Mouse (Mus musculus): ENCODE results near the gene Ccnj. TPM values are rescaled to one million over a fixed set of nuclear protein-coding genes. Genes with fewer than 3 reads are reported as not detected.
A peak's percentile ranks its signal among the peaks of the same experiment; 100 is the strongest.

Gene Ccnj
- total RNA-seq (2021): 10 to 100 TPM; 14.0 to 14.7 TPM

DNA sequence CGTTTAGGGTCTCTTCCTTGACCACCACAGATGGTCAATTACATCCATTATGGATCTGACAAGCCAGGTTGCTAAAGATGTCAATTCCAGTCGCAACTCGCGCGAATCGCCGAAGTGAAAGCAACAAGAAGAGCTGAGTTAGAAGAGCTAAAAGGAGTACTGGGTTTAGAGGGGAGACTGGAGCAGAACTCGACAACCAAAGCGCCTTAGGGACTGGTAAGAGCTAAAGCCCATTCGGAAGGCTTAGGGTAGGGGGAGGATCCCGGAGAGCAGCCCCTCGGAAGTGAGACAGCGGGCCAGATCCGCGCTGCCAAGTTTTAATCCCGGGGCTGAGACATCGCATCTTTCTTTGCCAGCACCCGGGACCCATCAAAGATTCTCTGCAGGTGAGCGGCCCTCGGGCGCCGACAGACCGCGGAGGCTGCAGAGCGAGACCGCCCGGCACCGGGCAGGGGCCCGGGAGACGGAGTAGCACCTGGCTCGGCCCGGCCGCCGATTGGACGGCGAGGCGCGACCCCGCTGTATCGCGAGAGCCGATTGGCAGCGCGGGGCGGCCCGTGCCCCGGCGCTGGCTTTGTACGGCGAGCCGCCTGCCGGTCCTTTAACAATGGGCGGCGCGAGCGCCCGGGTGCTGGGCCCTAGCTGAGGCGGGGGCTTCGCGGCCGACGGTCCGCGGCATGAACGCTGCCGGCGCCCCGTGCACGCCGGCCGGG lies at the start of gene Ccnj:
Gene Ccnj (plus strand): TSS at position 577 of the 713 bp plus-strand sequence.
- peak; percentile 91 for DNase-seq
- intact Hi-C loops (cut with DNase I): no loop called here

DNA sequence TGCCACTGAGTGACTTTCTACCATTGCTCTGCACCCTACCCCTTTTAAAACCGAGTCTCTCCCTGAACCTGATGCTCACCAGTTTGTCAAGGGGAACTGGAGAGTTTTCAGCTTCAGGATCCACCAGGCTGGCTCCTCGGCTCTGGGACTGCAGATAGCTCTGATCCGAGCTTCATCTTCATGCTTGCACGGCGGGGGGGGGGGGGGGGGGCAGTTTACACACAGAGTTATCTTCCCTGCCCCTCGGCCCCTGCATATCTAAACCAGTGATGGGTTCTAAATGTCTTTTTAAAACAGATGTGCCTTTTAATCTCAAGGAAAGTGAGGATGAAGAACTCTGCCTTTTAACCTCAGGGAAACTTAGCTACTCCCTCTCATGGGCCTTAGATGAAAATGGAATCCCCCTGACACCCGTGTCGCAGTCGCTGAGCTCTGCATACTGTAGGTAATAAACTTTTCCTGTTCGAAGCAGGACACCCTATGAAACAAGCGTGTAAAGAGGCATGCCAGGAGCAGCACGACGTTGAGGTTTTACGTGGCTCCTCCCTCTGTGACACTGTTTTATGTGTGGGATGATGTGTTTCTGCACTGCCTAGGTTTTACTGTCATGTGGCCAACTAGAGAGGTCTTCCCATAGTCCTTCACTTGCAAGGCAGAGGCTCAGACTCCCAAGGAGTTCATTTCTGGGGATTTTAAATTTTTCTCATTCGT lies 42.9 kb upstream of the Ccnj start:
- intact Hi-C loops (cut with DNase I): no loop called here
- no peak for DNase-seq

DNA sequence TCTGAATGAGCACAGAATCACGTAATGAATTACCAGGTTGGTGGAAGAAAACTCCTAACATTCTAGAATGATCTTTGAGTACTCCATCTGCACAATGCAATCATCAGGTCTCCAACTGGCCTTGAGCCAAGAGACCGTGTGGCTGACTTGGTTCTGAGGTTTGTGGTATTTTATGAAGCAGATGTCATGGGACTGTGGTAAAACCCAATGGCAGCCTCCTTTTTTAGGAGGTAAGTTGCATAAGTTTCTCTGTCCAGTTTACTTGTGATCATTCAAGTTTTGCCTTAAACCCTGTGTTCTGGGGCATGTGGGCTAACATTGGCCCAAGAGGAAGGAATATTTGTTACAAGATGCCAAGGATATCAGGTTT lies 42.4 kb upstream of the Ccnj start:
- peak; percentile 24 for DNase-seq

DNA sequence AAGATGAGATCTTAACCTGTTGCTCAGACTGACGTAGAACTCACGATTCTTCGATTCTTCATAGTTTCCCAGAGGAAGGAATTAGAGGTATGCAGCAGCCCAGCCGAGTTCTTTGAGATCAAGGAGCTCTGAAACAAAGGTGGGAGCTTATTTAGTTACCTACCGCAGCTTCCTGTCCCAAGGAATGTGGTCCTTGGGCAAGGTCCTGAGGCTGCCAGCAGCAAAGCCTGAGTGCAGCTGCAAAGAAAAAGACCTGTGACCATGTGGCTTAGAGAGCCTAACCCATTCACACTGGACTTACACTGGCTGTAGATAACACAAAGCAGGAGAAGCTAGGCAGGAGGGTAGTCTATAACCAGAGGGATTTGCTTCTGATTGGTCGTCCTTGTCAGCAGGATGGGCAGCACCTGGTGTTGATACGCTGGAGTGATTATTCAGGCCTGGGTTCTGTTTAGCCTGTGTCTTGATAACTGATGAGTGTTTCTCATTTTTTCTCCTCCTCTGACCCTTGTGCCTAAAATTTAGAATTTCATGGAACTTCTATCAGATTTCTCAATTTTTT lies 25.8 kb upstream of the Ccnj start:
- intact Hi-C loops (cut with DNase I): no loop called here
- DNase-seq: no peak

More for the DNA sequence above, 42.4 kb upstream of the Ccnj start:
- intact Hi-C loops (cut with DNase I): no loop called here

DNA sequence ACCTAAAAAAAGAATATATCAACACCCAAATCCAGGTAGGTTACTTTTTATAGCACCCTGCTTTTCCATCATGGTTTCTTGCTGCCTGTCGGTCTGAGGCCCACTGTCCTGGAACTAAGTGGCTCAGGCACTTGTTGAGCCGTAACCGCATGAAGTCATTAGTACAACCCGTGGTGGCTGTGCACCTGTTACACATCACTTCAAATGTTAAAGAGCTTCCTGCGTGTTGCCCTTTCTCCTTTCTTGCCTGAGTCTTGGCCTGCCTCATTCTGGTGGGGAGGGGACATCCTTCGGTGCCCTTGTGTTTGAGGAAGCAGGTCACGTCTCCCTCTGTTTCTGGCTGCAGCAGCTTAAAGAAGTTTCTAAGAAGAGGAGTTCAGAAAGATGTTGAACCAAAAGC lies 21.2 kb upstream of the Ccnj start:
- intact Hi-C loops (cut with DNase I): no loop called here

DNA sequence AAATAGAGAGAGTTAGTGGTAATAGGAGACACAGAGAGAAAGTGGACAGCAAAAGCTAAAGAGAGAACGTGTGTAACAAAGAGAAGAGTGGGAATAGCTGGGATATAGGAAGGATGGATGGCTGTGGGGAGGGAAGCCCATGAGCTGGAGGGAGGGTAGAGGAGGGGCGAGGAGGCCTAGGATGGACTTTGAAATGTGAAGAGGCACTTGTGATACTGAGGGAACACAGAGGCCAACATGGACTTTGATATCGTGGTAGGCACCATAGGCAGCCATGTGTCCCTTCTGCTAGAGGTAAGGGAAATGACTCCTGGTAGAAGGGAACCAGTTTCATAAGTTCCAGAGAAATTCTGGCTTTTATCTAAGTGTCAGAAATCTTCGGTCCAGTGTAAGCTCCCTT lies 19.2 kb upstream of the Ccnj start:
- intact Hi-C loops (cut with DNase I): no loop called here

More for the DNA sequence above, 21.2 kb upstream of the Ccnj start:
- no peak for DNase-seq

DNA sequence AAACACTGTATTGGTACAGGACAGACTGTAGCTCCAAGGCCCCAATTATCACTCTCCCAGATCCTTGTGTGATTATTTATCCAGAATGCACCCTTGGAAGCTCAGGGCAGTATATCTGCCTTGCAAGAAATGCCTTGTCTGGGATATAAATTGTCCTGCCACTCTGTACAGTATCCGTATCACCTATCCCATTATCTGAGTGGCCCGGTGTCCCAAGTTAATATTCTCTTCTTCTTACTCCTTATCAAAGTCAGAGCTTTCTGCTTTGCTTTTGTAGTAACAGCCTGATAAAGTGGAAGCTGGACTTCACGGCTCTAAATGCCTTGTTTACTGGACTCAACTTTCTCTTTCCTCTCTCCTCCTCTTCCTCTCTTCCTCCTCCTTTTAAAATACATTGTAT lies 18.3 kb upstream of the Ccnj start:
- DNase-seq: no peak
- intact Hi-C loops (cut with DNase I): no loop called here

More for the DNA sequence above, 19.2 kb upstream of the Ccnj start:
- DNase-seq: no peak

DNA sequence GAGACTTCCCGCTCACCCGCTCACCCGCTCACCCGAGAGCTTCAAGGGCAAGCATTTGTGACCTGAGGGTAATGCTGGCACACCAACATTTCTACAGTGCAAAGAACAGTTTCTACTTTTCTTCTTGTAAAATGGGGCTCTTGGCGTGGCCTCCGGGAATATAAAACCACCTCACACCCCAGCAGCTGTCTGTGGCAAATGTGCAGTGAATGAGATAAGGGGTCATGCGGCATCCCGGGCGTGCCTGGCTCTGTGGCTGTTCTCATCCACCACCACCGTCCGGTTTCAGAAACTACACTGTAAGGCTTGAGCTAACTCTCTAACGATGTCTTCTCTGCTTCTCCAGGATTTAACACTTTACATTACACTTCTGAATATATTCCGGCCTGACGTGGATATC lies 17.7 kb upstream of the Ccnj start:
- intact Hi-C loops (cut with DNase I): no loop called here
- no peak for DNase-seq

DNA sequence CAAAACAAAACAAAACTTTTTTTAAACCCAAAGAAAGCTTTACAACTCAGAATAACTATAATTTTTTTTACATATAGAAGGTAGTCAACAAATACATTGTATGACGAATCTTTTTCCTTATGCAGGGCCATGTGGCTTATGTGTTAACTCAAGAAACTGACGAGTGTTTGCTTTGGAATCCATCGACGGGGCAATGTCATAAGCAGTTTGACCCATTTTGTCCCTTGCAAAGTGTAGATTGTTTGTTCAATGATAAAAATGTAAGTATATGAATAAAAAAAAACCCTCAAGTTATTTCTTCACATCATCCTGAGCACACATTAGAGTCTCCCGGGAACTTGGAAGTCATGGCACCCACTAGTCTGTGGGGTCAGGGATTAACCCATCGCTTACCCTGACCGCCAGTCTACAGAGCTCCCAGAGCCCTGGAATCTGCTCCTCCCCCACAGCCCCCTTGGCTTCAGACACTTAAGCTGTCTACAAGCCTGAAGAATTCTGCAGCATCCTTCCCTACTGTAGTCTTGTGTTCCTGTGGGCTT lies 15.4 kb upstream of the Ccnj start:
- intact Hi-C loops (cut with DNase I): no loop called here
- no peak for DNase-seq

DNA sequence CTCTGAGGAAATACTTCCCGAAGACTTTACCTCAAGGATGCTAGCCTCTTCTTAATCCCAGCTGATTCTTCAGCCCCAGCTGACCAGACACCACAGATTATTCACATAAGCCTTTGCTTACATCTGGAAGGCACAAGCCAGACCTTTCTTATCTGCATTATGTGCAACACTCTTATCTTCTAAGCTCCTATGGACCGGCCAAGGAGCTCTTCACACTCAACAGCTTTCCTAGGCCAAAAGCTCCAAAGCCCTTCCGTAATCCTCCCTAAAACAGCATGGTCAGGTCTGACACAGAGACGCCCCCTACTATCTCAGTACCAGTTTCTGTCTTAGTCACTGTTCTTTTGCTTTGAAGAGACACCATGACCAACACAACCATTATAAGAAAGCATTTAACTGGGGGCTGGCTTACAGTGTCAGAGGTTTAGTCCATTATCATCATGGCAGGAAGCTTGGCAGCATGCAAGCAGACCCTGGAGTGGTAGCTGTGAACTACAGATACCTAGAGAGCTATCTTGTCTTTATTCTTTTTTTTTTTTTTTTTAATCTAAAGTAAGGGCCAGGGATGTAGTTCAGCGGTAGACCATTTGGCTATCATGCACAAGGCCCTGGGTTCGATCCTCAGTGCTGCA lies 13.1 kb upstream of the Ccnj start:
- intact Hi-C loops (cut with DNase I): no loop called here
- no peak for DNase-seq

DNA sequence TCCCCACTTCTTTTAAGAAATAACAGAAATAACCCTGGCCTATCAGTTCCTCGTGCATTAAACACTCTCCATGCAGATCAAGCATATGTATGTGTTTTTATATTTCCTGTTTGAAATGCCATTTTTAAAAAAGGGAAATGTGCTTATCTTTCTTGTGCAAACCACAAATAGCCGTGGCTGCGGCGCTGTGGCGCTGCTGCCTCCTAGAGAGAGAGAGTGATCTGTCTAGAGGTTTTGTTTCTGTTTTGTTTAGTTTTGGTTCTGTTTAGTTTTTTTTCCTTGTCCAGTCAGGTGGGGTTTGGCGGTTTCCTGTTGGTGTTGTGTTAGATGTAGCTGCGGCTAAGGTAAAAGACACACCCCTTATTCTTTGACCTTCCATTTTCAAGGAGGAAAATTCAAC lies 12.3 kb upstream of the Ccnj start:
- DNase-seq: no peak

DNA sequence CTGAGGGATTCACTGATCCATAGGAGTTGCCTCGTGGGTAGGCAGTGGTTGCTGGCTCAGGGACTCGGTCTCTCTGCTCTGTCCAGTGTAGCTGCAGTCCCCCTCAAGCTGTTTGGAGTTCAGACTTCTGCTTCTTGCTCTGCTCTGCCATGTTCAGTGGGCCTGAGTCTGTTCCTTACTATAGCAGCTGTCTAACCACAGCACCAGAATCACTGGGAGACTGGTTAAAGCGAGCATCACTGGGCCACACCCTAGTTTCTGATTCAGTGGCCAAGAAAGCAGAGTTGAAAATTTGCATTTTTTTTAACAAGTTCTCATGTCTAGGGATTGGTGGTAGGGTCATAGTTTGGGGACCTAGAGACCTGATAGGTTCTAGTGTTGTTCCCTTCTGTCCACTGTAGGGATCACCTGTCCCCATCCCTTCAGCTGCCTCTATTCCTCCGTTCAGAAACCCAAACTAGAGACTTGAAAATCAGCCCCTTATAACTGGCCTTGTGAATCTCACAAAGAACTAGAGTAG lies 9.7 kb upstream of the Ccnj start:
- DNase-seq: no peak
- intact Hi-C loops (cut with DNase I): no loop called here

More for the DNA sequence above, 12.3 kb upstream of the Ccnj start:
- intact Hi-C loops (cut with DNase I): no loop called here

DNA sequence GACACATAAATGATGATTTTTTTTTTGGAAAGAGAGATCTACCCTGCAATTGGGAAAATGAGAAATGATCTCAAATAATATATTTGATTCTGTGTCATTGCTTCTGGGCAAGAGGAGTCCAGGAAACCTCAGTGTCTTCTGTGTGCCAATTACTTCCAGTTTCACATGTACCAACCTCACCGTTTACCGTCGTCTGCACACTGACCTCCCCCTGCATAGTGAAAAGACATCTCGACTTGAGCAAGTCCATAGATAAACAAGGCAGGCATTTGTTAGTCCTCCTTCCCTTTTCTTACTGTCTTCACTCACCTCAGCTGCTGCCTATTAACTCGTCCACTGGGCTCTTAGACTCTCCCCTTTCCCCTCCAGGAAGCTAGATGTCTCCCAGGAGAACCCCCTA lies 5.4 kb upstream of the Ccnj start:
- intact Hi-C loops (cut with DNase I): no loop called here
- no peak for DNase-seq

DNA sequence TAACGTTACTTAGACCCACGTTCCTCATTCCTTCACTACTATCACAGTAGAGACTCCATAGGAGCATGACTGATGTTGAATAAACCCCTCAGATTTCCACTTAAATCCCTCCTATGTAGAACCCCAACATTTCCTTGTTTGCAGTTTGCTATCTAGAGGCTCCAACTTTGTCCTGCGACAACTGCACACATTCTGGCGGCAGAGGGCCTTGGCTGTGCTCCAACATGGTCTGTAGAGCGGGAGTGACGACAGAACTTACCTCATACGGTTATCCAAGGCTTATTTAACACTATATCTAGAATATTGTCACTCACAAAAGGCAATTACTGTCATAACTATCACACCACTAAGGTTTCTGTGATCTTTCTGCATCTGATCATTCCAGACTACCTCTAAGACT lies 4.3 kb upstream of the Ccnj start:
- no peak for DNase-seq
- intact Hi-C loops (cut with DNase I): no loop called here

DNA sequence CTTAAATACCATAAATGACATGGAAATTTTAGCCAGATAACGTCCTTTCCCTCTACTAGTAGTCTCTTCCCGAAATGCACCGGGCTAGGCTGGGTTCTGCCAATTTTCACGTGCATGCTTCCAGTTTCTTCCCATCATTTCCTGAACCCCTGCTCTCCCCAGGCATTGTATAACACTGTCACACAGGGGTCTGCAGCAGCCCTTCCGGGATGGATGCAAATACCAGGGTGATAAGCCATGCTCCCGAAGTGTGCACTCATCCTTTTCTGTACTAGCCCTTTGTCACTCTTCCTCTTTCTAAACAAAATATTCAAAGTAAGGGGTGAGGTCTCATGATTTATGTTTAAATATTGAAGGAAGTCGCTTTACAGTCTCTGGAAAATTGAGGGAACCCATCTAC lies 881 bp upstream of the Ccnj start:
- intact Hi-C loops (cut with DNase I): no loop called here
- DNase-seq: no peak

DNA sequence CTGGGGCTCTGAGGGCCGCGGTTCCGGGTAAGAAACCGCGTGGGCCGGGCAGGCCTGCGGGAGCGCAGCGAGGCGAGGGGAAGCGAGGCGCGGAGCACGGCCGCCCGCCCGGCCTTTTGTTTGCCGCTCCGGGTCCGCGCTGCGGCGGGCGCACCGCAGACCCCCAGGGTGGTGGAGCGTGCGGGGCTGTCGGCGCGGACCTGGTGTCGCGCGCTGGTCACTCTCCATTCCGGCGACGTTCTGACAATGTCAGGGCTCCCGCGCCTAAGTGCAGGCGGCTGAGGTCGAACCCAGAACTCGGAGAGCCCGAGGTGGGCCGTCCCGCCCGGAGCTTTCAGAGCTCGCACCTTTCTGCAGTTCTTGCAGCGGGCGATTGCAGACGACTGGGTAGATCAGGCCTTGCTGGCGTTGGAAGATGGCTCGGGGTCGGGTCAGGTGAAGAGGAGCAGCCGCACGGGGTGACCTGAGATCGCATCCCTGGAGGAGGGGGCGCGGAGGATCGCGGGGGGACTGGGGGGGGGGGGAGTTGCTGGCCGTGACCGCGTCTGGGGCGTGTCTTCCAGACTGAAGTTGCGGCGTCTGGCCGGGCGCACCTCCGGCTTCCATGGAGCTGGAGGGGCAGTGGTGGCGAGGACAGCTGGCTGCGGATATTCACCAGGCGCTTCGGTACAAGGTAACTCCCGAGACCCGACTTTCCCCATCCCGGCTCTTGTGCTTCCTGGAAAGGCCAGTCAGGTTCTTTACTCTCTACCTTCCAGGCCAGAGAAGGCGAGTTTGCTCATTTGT lies 530 bp downstream of the Ccnj start:
- intact Hi-C loops (cut with DNase I): no loop called here
- DNase-seq: peak; percentile 48

DNA sequence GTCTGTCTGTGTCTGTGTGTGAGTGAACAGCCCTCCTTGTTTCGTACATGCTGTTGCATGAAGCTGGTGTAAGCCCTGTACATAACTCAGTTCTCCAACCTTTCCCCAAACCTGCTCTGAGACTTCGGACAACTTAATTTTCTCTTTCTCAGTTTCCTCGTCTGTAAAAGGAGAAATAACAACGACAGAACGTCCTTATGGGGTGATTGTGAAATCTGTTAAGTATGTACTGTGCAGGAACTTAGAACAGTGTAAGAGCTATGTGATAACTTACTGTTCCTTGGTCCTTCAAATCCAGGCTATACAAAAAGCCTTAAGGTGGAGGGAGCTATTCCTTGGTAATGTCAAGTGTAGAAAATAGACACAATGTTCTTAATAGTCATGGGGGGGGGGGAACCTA lies 1.3 kb downstream of the Ccnj start:
- intact Hi-C loops (cut with DNase I): no loop called here
- no peak for DNase-seq

DNA sequence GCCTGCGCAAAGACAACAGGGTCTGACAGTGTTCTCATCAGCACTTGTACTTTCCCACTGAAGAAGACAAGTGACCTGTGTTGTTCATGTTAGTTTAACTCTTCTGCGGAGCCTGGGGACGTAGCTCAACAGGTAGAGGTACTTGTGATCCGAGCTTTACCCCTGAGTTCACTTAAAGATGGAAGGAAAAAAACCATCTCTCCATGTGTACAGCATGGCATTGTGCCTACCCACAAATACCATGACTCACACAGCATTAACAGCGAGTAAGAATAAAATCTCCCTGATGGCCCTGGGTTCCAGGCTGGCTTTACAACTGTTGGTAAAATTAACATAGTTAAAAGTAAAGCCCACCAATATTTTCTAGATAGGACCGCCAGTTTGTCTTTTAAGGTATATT lies 3.4 kb downstream of the Ccnj start:
- intact Hi-C loops (cut with DNase I): no loop called here
- DNase-seq: no peak

DNA sequence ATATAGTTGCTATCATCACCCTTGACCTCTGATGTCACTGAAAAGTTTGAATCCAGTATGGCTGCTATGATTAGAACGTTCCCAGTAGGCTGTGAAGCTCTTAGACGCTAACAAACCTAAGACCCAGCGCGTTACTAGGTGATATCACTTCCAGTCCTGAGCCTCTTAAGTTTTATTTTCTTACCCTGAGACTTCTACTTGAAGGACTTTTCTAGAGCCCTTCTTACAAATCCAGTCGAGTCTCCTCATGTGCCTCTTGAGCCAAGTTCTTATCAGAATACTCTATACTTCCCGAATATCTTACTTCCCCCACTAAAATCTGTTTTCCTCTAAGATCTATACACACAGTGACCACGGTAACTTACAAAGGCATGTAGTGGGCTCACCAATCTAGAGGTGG lies 7.1 kb downstream of the Ccnj start:
- intact Hi-C loops (cut with DNase I): no loop called here
- DNase-seq: no peak

DNA sequence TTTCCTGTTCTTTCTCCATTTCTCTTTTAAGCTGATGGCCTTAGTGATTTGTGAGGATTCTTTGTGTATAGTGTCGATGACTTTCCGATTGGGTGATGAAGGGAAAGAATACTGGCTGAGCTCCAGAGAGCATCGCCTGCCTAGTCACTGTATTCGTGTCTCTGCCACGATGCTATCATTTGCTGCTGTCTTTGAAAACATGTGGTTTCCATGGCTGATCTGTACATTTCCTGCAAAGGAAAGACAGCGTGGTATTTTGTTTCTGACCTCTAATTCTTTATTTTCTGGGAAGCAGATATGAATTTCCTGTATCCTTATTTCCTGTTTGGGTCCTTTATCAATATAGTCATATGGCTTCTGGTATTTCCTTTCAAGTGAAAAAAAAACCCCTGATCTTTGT lies 9.2 kb downstream of the Ccnj start:
- DNase-seq: no peak

DNA sequence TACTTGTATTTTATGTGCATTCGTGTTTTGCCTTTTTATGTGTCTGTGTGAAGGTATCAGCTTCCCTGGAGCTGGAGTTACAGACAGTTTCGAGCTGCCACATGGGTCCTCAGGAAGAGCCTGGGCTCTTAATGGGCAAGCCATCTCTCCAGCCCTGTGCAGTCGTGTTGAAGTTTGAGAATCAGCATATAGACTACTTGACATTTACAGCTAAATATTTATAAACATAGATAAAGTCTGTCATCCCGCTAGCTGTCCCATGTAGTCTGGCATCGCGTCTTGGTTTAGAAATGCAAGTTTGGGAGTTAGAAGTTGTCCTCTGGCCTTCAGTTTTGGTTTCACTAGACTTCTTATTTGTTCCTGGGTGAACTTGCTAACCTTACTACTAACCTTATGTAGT lies 10.0 kb downstream of the Ccnj start:
- no peak for DNase-seq
- intact Hi-C loops (cut with DNase I): no loop called here

More for the DNA sequence above, 9.2 kb downstream of the Ccnj start:
- intact Hi-C loops (cut with DNase I): no loop called here
